Mouse (Mus musculus): ENCODE results near the gene Bcl2l1.

Gene Bcl2l1

GRCm38 (mm10) chr2:152799954-152800761, 31.4 kb downstream of the Bcl2l1 start:
- DNase-seq: no peak

GRCm38 (mm10) chr2:152797589-152797988, 33.9 kb downstream of the Bcl2l1 start:
- no peak for DNase-seq

GRCm38 (mm10) chr2:152794281-152794827, 37.2 kb downstream of the Bcl2l1 start:
- DNase-seq: no peak

GRCm38 (mm10) chr2:152793381-152793780, 38.1 kb downstream of the Bcl2l1 start:
- no peak for DNase-seq

- DNase-seq: peak; percentile 59
Observed at GRCm38 (mm10) chr2:152792461-152792860, 39.1 kb downstream of the Bcl2l1 start.

GRCm38 (mm10) chr2:152789591-152789999, 41.9 kb downstream of the Bcl2l1 start:
- DNase-seq: no peak

GRCm38 (mm10) chr2:152788892-152789421, 42.6 kb downstream of the Bcl2l1 start:
- DNase-seq: peak; percentile 45

GRCm38 (mm10) chr2:152787543-152787942, 44.0 kb downstream of the Bcl2l1 start:
- DNase-seq: no peak

GRCm38 (mm10) chr2:152787136-152787535, 44.4 kb downstream of the Bcl2l1 start:
- peak; percentile 57 for DNase-seq

- DNase-seq: peak; percentile 83
Observed at GRCm38 (mm10) chr2:152785446-152786350, 45.8 kb downstream of the Bcl2l1 start.

GRCm38 (mm10) chr2:152784640-152785039, 46.9 kb downstream of the Bcl2l1 start:
- no peak for DNase-seq

- DNase-seq: no peak
Observed at GRCm38 (mm10) chr2:152783241-152783640, 48.3 kb downstream of the Bcl2l1 start.

- no peak for DNase-seq
Observed at GRCm38 (mm10) chr2:152782656-152783055, 48.9 kb downstream of the Bcl2l1 start.

- DNase-seq: no peak
Observed at GRCm38 (mm10) chr2:152781031-152781711, 50.4 kb downstream of the Bcl2l1 start.

- DNase-seq: no peak
Observed at GRCm38 (mm10) chr2:152780466-152780865, 51.1 kb downstream of the Bcl2l1 start.

GRCm38 (mm10) chr2:152777081-152777480, 54.4 kb downstream of the Bcl2l1 start:
- no peak for DNase-seq

GRCm38 (mm10) chr2:152776435-152776834, 55.1 kb downstream of the Bcl2l1 start:
- DNase-seq: no peak

- DNase-seq: no peak
Observed at GRCm38 (mm10) chr2:152776019-152776418, 55.5 kb downstream of the Bcl2l1 start.

GRCm38 (mm10) chr2:152775357-152775756, 56.2 kb downstream of the Bcl2l1 start:
- DNase-seq: no peak

GRCm38 (mm10) chr2:152772231-152772630, 59.3 kb downstream of the Bcl2l1 start:
- no peak for DNase-seq

GRCm38 (mm10) chr2:152771571-152771970, 60.0 kb downstream of the Bcl2l1 start:
- DNase-seq: peak; percentile 67

GRCm38 (mm10) chr2:152769677-152770076, 61.9 kb downstream of the Bcl2l1 start:
- no peak for DNase-seq
